8 mouse cellular contexts compared by ENCODE assay signal in the genomic region with DNA sequence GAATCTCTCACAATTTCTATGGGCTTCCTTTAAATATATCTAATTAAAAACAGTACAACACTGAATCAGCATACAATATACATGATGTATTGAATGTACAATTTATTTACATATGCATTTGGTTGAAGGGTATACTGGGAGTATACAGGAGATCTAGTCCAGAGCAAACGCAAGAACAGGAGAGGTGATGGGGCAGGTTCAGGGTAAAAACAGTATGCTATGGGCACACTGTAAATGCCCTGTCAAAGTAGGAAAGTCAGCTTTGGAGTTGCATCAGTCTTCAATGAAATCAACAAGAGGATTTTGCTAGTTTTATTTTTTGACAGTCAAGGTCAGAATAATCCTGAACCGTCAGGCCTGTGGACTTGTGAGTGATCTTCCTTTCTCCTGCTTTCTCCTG. TPM values are rescaled to one million over a fixed set of nuclear protein-coding genes. Genes with fewer than 3 reads are reported as not detected.
DNase-seq lines count a peak whose midpoint lies in the region; ATAC-seq and TF ChIP-seq lines count a peak whose summit lies in the region.

No protein-coding gene starts in this region.

- peak overlapping the region; percentile 80 for H3K4me2 ChIP-seq in liver, embryonic 16.5 days (ENCODE audit: low read depth, low read length)

- no peak for TF ChIP-seq POLR2A in thymus, adult 2 months (IDR thresholded peaks at IDR 0.05; ENCODE audit: control insufficient read depth, extremely low read depth, insufficient read depth, low read length, poor library complexity)

- no peaks in the 10 kb centered on the region for H3K9me3 ChIP-seq in liver, embryonic 16.5 days (replicated peaks; ENCODE audit: control insufficient read depth, low read length)

- H3K27me3 ChIP-seq in thymus, adult 2 months (ENCODE audit: control insufficient read depth, insufficient read depth, low read length): no peaks in the 10 kb centered on the region
- H3K27me3 ChIP-seq in liver, embryonic 16.5 days (ENCODE audit: control insufficient read depth, insufficient read depth, low read depth, low read length): no peaks in the 10 kb centered on the region

- no peak for DNase-seq in cerebellum, postnatal 14 days
- DNase-seq in thymus, adult 2 months: no peak
- no peak for DNase-seq in thymus, postnatal 4 days
- no peak for DNase-seq in right cerebral cortex, postnatal 25 days
- no peak for DNase-seq in thymus, postnatal 10 days (ENCODE audit: low spot score in 2 of 2)
- no peak for DNase-seq in thymus, postnatal 14 days

- WGBS in thymus, adult 2 months: 79% methylated on average over 2 of the region's 2 CpGs
- WGBS in liver, embryonic 16.5 days (ENCODE audit: insufficient replicate concordance): 48% methylated on average over 2 of the region's 2 CpGs

- no peak for TF ChIP-seq CTCF in thymus, adult 2 months (IDR thresholded peaks at IDR 0.05; ENCODE audit: borderline replicate concordance, control insufficient read depth, extremely low read depth, insufficient read depth, low read length, poor library complexity)

- H3K27ac ChIP-seq in thymus, adult 2 months (ENCODE audit: control insufficient read depth, insufficient read depth, low read length): no peak overlapping the region
- peak overlapping the region; percentile 67 for H3K27ac ChIP-seq in liver, embryonic 16.5 days (ENCODE audit: low read length)

- H3K9ac ChIP-seq in liver, embryonic 16.5 days (ENCODE audit: low read depth, low read length): peak overlapping the region; percentile 75

- no peaks in the 10 kb centered on the region for H3K4me1 ChIP-seq in thymus, adult 2 months (replicated peaks; ENCODE audit: control insufficient read depth, insufficient read depth, low read length)
- H3K4me1 ChIP-seq in liver, embryonic 16.5 days (ENCODE audit: control insufficient read depth, low read depth, low read length): peaks cover 3% of the 10 kb centered on the region

- no peaks in the 10 kb centered on the region for H3K36me3 ChIP-seq in thymus, adult 2 months (ENCODE audit: control insufficient read depth, insufficient read depth, low read length)
- H3K36me3 ChIP-seq in liver, embryonic 16.5 days (ENCODE audit: control insufficient read depth, insufficient read depth): no peaks in the 10 kb centered on the region

- ATAC-seq in cerebellum, adult (ENCODE audit: insufficient number of reproducible peaks, low FRiP score, low TSS enrichment): 0 out of 2 replicates have a peak, but pooled peaks have one; percentile 9
- ATAC-seq in liver, embryonic 16.5 days (ENCODE audit: low read depth): peak; percentile 17

- peak overlapping the region; percentile 67 for H3K4me3 ChIP-seq in thymus, adult 2 months (ENCODE audit: control insufficient read depth, insufficient read depth, low read length)
- H3K4me3 ChIP-seq in liver, embryonic 16.5 days (ENCODE audit: low read depth, low read length): peak overlapping the region; percentile 75

RNA-seq across cellular contexts. Expression of a gene that starts 0.7 kb away (rescaled TPM):
- 4.0 and 4.7 TPM in 2 replicates for polyA plus RNA-seq in thymus, adult 2 months (2012; rRNA removed)
- polyA plus RNA-seq in liver, embryonic 16.5 days (2015; fragmentation: Nextera tagmentation; extraction: Ambion mirVana): 19.2 and 20.8 TPM in 2 replicates
